In genomic region chr16:10511134-10511520, GRCm38 (mm10) we compare ENCODE assay signal across 26 mouse cellular contexts. TPM values are rescaled to one million over a fixed set of nuclear protein-coding genes. Genes with fewer than 3 reads are reported as not detected.
A peak's percentile ranks its signal among the peaks of the same experiment; 100 is the strongest.
DNase-seq lines count a peak whose midpoint lies in the region; ATAC-seq and TF ChIP-seq lines count a peak whose summit lies in the region.
"Had no signal": no experiment of that assay in that cellular context is flagged by ENCODE, and none has a peak within 500 bp of the region (broad histone marks: within the 10 kb centered on the region; RNA-seq: fewer than 3 reads in every experiment).

No protein-coding gene starts in this region.

- H3K4me3 ChIP-seq in kidney, postnatal 0 days (replicated peaks; ENCODE audit: low read depth, low read length): no peak overlapping the region
- H3K4me3 ChIP-seq in cerebellum, adult 2 months (replicated peaks; ENCODE audit: insufficient read depth, low read depth, low read length): no peak overlapping the region
- H3K4me3 ChIP-seq in midbrain, embryonic 13.5 days (replicated peaks): no peak overlapping the region
- H3K4me3 ChIP-seq: embryonic facial prominence, embryonic 12.5 days; hindbrain, embryonic 12.5 days; limb, embryonic 12.5 days; liver, embryonic 15.5 days; midbrain, embryonic 10.5 days had no signal

- no peak for ATAC-seq in kidney, postnatal 0 days (replicated peaks; ENCODE audit: low FRiP score, low read depth)
- no peak for ATAC-seq in midbrain, embryonic 13.5 days
- ATAC-seq: activated CD4-positive, CD25-positive, alpha-beta regulatory T cell, adult 4 months; forebrain, embryonic 14.5 days; midbrain, embryonic 16.5 days had no signal

- WGBS in kidney, postnatal 0 days: 87% methylated on average over 12 of the region's 12 CpGs
- WGBS in cerebellum, adult 2 months: 14% methylated on average over 12 of the region's 12 CpGs
- 89% methylated on average over 12 of the region's 12 CpGs for WGBS in midbrain, embryonic 13.5 days

- TF ChIP-seq CTCF in kidney, postnatal 0 days (IDR thresholded peaks at IDR 0.05; ENCODE audit: low read depth): no peak
- TF ChIP-seq CTCF in cerebellum, adult 2 months (IDR thresholded peaks at IDR 0.05; ENCODE audit: borderline replicate concordance, insufficient read depth, low read depth, low read length): no peak

- H3K4me1 ChIP-seq in kidney, postnatal 0 days (replicated peaks; ENCODE audit: insufficient read depth, low read length): no peaks in the 10 kb centered on the region
- peaks cover 15% of the 10 kb centered on the region for H3K4me1 ChIP-seq in cerebellum, adult 2 months (ENCODE audit: control insufficient read depth, insufficient read depth, low read length)
- H3K4me1 ChIP-seq in midbrain, embryonic 13.5 days (replicated peaks): no peaks in the 10 kb centered on the region
- H3K4me1 ChIP-seq: embryonic facial prominence, embryonic 12.5 days; hindbrain, embryonic 12.5 days; limb, embryonic 12.5 days; liver, embryonic 15.5 days; midbrain, embryonic 10.5 days had no signal

- TF ChIP-seq POLR2A in cerebellum, adult 2 months (IDR thresholded peaks at IDR 0.05; ENCODE audit: borderline replicate concordance, insufficient read depth, low read length): no peak

- no peak overlapping the region for H3K27ac ChIP-seq in kidney, postnatal 0 days
- 0 out of 2 replicates have a peak overlapping the region, but pooled peaks have one; percentile 0 for H3K27ac ChIP-seq in cerebellum, adult 2 months (ENCODE audit: insufficient read depth, low read length)
- no peak overlapping the region for H3K27ac ChIP-seq in midbrain, embryonic 13.5 days
- H3K27ac ChIP-seq: embryonic facial prominence, embryonic 12.5 days; hindbrain, embryonic 12.5 days; limb, embryonic 12.5 days; liver, embryonic 15.5 days; midbrain, embryonic 10.5 days; stomach, postnatal 0 days had no signal

- H3K36me3 ChIP-seq in kidney, postnatal 0 days (ENCODE audit: insufficient read depth, low read length): no peaks in the 10 kb centered on the region
- H3K36me3 ChIP-seq in midbrain, embryonic 13.5 days: no peaks in the 10 kb centered on the region
- H3K36me3 ChIP-seq: embryonic facial prominence, embryonic 12.5 days; hindbrain, embryonic 12.5 days; limb, embryonic 12.5 days; liver, embryonic 15.5 days; midbrain, embryonic 10.5 days had no signal

- no peaks in the 10 kb centered on the region for H3K27me3 ChIP-seq in kidney, postnatal 0 days (ENCODE audit: insufficient read depth, low read length)
- H3K27me3 ChIP-seq in cerebellum, adult 2 months (ENCODE audit: control insufficient read depth, insufficient read depth, low read length): no peaks in the 10 kb centered on the region
- no peaks in the 10 kb centered on the region for H3K27me3 ChIP-seq in midbrain, embryonic 13.5 days
- H3K27me3 ChIP-seq: hindbrain, embryonic 12.5 days; limb, embryonic 12.5 days; liver, embryonic 15.5 days had no signal

- 0 out of 2 replicates have a peak overlapping the region, but pooled peaks have one; percentile 13 for H3K9ac ChIP-seq in kidney, postnatal 0 days (ENCODE audit: low read depth, low read length)
- H3K9ac ChIP-seq in midbrain, embryonic 13.5 days (replicated peaks): no peak overlapping the region
- H3K9ac ChIP-seq: embryonic facial prominence, embryonic 12.5 days; hindbrain, embryonic 12.5 days; limb, embryonic 12.5 days; liver, embryonic 15.5 days; lung, embryonic 14.5 days had no signal

- DNase-seq in kidney, postnatal 0 days (ENCODE audit: low spot score): no peak
- no peak for DNase-seq in kidney, adult 9 months
- DNase-seq in brain, adult 2 months (ENCODE audit: low read depth, low spot score): peak; percentile 43
- peak in 1 of 2 experiments; percentile 71 for DNase-seq in cerebellum, adult 2 months
- no peak for DNase-seq in layer of hippocampus, adult 9-11 months
- no peak for DNase-seq in adrenal gland, postnatal 10 days
- DNase-seq: B cell, adult 2 months; gastrocnemius, postnatal 25 days; heart, adult 11 months; kidney, adult 18-20 months; lung, embryonic 14.5 days; lung, postnatal 14 days; right cerebral cortex, postnatal 25 days; thymus, adult 18-20 months; thymus, postnatal 4 days had no signal

- H3K9me3 ChIP-seq in kidney, postnatal 0 days (replicated peaks; ENCODE audit: low read length): no peaks in the 10 kb centered on the region
- H3K9me3 ChIP-seq in midbrain, embryonic 13.5 days: no peaks in the 10 kb centered on the region
- H3K9me3 ChIP-seq: embryonic facial prominence, embryonic 12.5 days; hindbrain, embryonic 12.5 days; limb, embryonic 12.5 days; liver, embryonic 15.5 days; midbrain, embryonic 10.5 days had no signal

- no peak overlapping the region for H3K4me2 ChIP-seq in kidney, postnatal 0 days (ENCODE audit: low read length)
- no peak overlapping the region for H3K4me2 ChIP-seq in midbrain, embryonic 13.5 days (replicated peaks)
- H3K4me2 ChIP-seq: embryonic facial prominence, embryonic 12.5 days; heart, embryonic 11.5 days; hindbrain, embryonic 12.5 days; limb, embryonic 12.5 days; liver, embryonic 15.5 days; lung, embryonic 14.5 days had no signal

RNA-seq across cellular contexts. Expression of gene Ciita, which starts 31.3 kb away (rescaled TPM):
- polyA plus RNA-seq in kidney, postnatal 0 days (2015; fragmentation: Nextera tagmentation; extraction: Ambion mirVana): 0.93 and 0.95 TPM in 2 replicates
- 0.11 and 0.22 TPM in 2 replicates for polyA plus RNA-seq in cerebellum, adult 2 months (2012; rRNA removed)
- 0.40 and 0.67 TPM in 2 replicates for polyA plus RNA-seq in midbrain, embryonic 13.5 days (2015; fragmentation: Nextera tagmentation; extraction: Ambion mirVana)
- 1 to 10 TPM; 1.6 to 2.8 TPM for total RNA-seq in adrenal gland, postnatal 10 days (2021)

RNA-seq across cellular contexts. Expression of gene Dexi, which starts 31.7 kb away (rescaled TPM):
- polyA plus RNA-seq in kidney, postnatal 0 days (2015; fragmentation: Nextera tagmentation; extraction: Ambion mirVana): 17.3 and 21.7 TPM in 2 replicates
- 126 and 143 TPM in 2 replicates for polyA plus RNA-seq in cerebellum, adult 2 months (2012; rRNA removed)
- 14.8 and 18.2 TPM in 2 replicates for polyA plus RNA-seq in midbrain, embryonic 13.5 days (2015; fragmentation: Nextera tagmentation; extraction: Ambion mirVana)
- 10 to 100 TPM; 16.3 to 18.0 TPM for total RNA-seq in adrenal gland, postnatal 10 days (2021)

RNA-seq across cellular contexts. Expression of gene Clec16a, which starts 34.0 kb away (rescaled TPM):
- 32.5 and 35.0 TPM in 2 replicates for polyA plus RNA-seq in kidney, postnatal 0 days (2015; fragmentation: Nextera tagmentation; extraction: Ambion mirVana)
- polyA plus RNA-seq in cerebellum, adult 2 months (2012; rRNA removed): 48.7 and 51.2 TPM in 2 replicates
- 65.7 and 70.2 TPM in 2 replicates for polyA plus RNA-seq in midbrain, embryonic 13.5 days (2015; fragmentation: Nextera tagmentation; extraction: Ambion mirVana)
- 10 to 100 TPM; 35.0 to 35.7 TPM for total RNA-seq in adrenal gland, postnatal 10 days (2021)
